8 mouse cellular contexts compared by ENCODE assay signal in the genomic region with DNA sequence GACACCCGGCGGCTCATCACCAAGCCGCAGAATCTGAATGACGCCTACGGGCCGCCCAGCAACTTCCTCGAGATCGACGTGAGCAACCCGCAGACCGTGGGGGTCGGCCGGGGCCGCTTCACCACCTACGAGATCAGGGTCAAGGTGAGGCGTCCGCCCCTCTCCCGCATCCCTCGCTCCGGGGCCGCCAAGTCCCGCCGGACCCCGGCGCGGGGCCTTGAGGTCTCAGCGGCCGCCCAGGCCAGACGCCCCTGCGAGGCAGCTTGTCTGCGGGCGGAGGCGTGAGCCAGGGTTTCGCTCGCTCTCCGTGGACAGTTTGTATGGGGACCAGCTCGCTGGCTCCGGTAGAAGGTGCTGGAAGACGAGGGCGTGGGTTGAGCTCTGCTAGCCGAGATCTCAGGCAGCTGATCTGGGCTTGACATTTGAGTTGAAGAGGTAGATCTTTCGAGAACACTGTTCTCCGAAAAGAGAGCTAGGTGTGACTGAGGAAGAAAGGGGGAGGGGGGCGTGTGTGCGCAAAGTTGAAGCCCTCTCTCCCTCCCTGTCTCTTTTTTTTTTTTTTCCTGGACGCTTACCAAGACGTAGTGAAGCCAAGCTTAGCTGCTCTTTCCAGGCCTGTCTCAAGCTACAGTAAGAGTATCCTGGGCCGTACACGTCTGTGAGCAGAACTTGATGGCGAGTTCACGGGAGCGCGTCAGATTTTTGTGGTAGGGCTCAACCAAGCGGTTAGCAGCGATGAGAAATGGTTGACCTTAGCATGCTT. TPM values are rescaled to one million over a fixed set of nuclear protein-coding genes. Genes with fewer than 3 reads are reported as not detected.
DNase-seq lines count a peak whose midpoint lies in the region; ATAC-seq and TF ChIP-seq lines count a peak whose summit lies in the region.

No protein-coding gene starts in this region.

- intact Hi-C loops in heart, postnatal 14 days (cut with DNase I), result loop anchor here (2.0 to 5.0 kb wide), 2 partner anchors 24 to 45 kb away; a partner anchor contains a TSS

- H3K79me2 ChIP-seq in CH12.LX (replicated peaks; ENCODE audit: control insufficient read depth, extremely low read depth, insufficient read depth, poor library complexity, severe bottlenecking), result peaks cover 35% of the 10 kb centered on the region

- dilution Hi-C loops in CH12.LX (cut with MboI; ENCODE audit: extremely low pct_ligation_motif_present, extremely low pct_unique_long_range_greater_than_20kb, low sequenced_read_pairs), result no loop called here

- peaks cover 0 to 35% of the 10 kb centered on the region in 2 experiments; a peak in 1 of 4 replicates for H3K4me1 ChIP-seq in CH12.LX (ENCODE audit: control insufficient read depth in 1 of 2, insufficient read depth in 2 of 2)
- peaks cover 70% of the 10 kb centered on the region for H3K4me1 ChIP-seq in erythroblast, embryonic 14.5 days (ENCODE audit: control insufficient read depth)
- peaks cover 9% of the 10 kb centered on the region for H3K4me1 ChIP-seq in lung, embryonic 16.5 days (replicated peaks; ENCODE audit: control insufficient read depth, insufficient read depth, low read length)

- H3K4me2 ChIP-seq in CH12.LX (ENCODE audit: insufficient read depth, low read depth, poor library complexity, severe bottlenecking), result peak overlapping the region; percentile 57
- H3K4me2 ChIP-seq in lung, embryonic 16.5 days (ENCODE audit: low read depth, low read length), result peak overlapping the region; percentile 75

- H3K27ac ChIP-seq in CH12.LX (ENCODE audit: insufficient read depth, low read depth), result peak overlapping the region; percentile 86
- H3K27ac ChIP-seq in lung, embryonic 16.5 days (ENCODE audit: low read length), result peak overlapping the region; percentile 99

- TF ChIP-seq RAD21 in CH12.LX (IDR thresholded peaks at IDR 0.05; ENCODE audit: low read depth, low read length), result no peak; the same call in 1 of the 2 replicates

- H3K9me3 ChIP-seq in CH12.LX (replicated peaks; ENCODE audit: low read length), result no peaks in the 10 kb centered on the region
- H3K9me3 ChIP-seq in erythroblast, embryonic 14.5 days (ENCODE audit: control insufficient read depth, low read length), result no peaks in the 10 kb centered on the region
- no peaks in the 10 kb centered on the region for H3K9me3 ChIP-seq in lung, embryonic 16.5 days (ENCODE audit: control insufficient read depth, low read length)

- in situ Hi-C loops in CH12.LX (cut with MboI; ENCODE audit: low pct_ligation_motif_present, low pct_unique_long_range_greater_than_20kb, low sequenced_read_pairs), result no loop called here

- peaks cover 0 to 19% of the 10 kb centered on the region in 2 experiments for H3K36me3 ChIP-seq in CH12.LX (replicated peaks in 1 of 2; ENCODE audit: control insufficient read depth in 1 of 2, insufficient read depth in 1 of 2, low read length in 1 of 2)
- H3K36me3 ChIP-seq in erythroblast, embryonic 14.5 days (ENCODE audit: control insufficient read depth), result peaks cover 34% of the 10 kb centered on the region
- peaks cover 7% of the 10 kb centered on the region for H3K36me3 ChIP-seq in lung, embryonic 16.5 days (ENCODE audit: control insufficient read depth, insufficient read depth, low read length)

- 1% methylated on average over 55 of the region's 55 CpGs for WGBS in lung, embryonic 16.5 days

- peak; percentile 52 for DNase-seq in CH12.LX (ENCODE audit: extremely low read depth)
- peak; percentile 83 for DNase-seq in adrenal gland, adult 2 months
- peak; percentile 67 to 69 for DNase-seq in heart, postnatal 14 days
- DNase-seq in layer of hippocampus, adult 8-10 months (ENCODE audit: low spot score in 2 of 2), result peak; percentile 16 to 49
- peak; percentile 64 for DNase-seq in ovary, postnatal 36 days (ENCODE audit: low spot score)
- DNase-seq in thymus, postnatal 36 days, result no peak

- peak overlapping the region; percentile 90 for H3K9ac ChIP-seq in CH12.LX (ENCODE audit: insufficient read depth, low read depth)
- H3K9ac ChIP-seq in lung, embryonic 16.5 days (ENCODE audit: low read length), result peak overlapping the region; percentile 95

- ATAC-seq in lung, embryonic 16.5 days (ENCODE audit: low read depth), result peak; percentile 47

- H3K27me3 ChIP-seq in CH12.LX (replicated peaks), result no peaks in the 10 kb centered on the region
- no peaks in the 10 kb centered on the region for H3K27me3 ChIP-seq in erythroblast, embryonic 14.5 days (ENCODE audit: control insufficient read depth)
- H3K27me3 ChIP-seq in lung, embryonic 16.5 days (ENCODE audit: control insufficient read depth, insufficient read depth, low read depth, low read length), result no peaks in the 10 kb centered on the region

- TF ChIP-seq POLR2A in CH12.LX (IDR thresholded peaks at IDR 0.05; ENCODE audit: low read depth, low read length), result no peak

- TF ChIP-seq EP300 in CH12.LX (IDR thresholded peaks at IDR 0.05; ENCODE audit: low read length), result no peak

- TF ChIP-seq CTCF in CH12.LX (conservative IDR thresholded peaks at IDR 0.05 in 1 of 2, IDR thresholded peaks at IDR 0.05 in 1 of 2; ENCODE audit: low read depth in 2 of 2, low read length in 2 of 2), result no peak

- H3K4me3 ChIP-seq in CH12.LX (replicated peaks in 1 of 3; ENCODE audit: low read depth in 2 of 3, low read length in 2 of 3, poor library complexity in 1 of 3), result peak overlapping the region; percentile 76 to 91 (median 84)
- peak overlapping the region; percentile 98 for H3K4me3 ChIP-seq in erythroblast, embryonic 14.5 days (replicated peaks)
- peak overlapping the region; percentile 99 for H3K4me3 ChIP-seq in lung, embryonic 16.5 days (ENCODE audit: low read length)

TF ChIP-seq in CH12.LX, 34 proteins besides CTCF, POLR2A, EP300 and RAD21:
- TF ChIP-seq ZMIZ1 (IDR thresholded peaks at IDR 0.05; ENCODE audit: low read depth, low read length) (no peak), IRF4 (IDR thresholded peaks at IDR 0.05; ENCODE audit: low read depth, low read length) (no peak), UBTF (IDR thresholded peaks at IDR 0.05; ENCODE audit: low read depth, low read length) (peak; percentile 66; the same call in 1 of the 2 replicates), MYC (IDR thresholded peaks at IDR 0.05; ENCODE audit: low read depth, low read length) (0 out of 2 replicates have a peak, but pooled peaks have one; percentile 31), MXI1 (IDR thresholded peaks at IDR 0.05; ENCODE audit: low read depth, low read length) (peak; percentile 60; the same call in 1 of the 2 replicates), ZNF384 (IDR thresholded peaks at IDR 0.05; ENCODE audit: low read depth, low read length) (peak; percentile 86), TBP (conservative IDR thresholded peaks at IDR 0.05; ENCODE audit: low read depth, low read length) (0 out of 2 replicates have a peak, but pooled peaks have one; percentile 26), SIN3A (IDR thresholded peaks at IDR 0.05; ENCODE audit: low read length) (0 out of 2 replicates have a peak, but pooled peaks have one; percentile 2), ELF1 (IDR thresholded peaks at IDR 0.05; ENCODE audit: low read depth, low read length) (no peak), HCFC1 (IDR thresholded peaks at IDR 0.05; ENCODE audit: low read depth, low read length) (peak; percentile 26; the same call in 1 of the 2 replicates), GABPA (IDR thresholded peaks at IDR 0.05; ENCODE audit: insufficient replicate concordance, low read depth, low read length) (no peak), CHD2 (IDR thresholded peaks at IDR 0.05; ENCODE audit: low read length) (peak; percentile 41; the same call in 1 of the 2 replicates), PAX5 (IDR thresholded peaks at IDR 0.05; ENCODE audit: low read length) (no peak), ETS1 (conservative IDR thresholded peaks at IDR 0.05; ENCODE audit: low read depth, low read length) (no peak), NRF1 (IDR thresholded peaks at IDR 0.05; ENCODE audit: low read depth, low read length) (no peak), BHLHE40 (IDR thresholded peaks at IDR 0.05; ENCODE audit: low read depth, low read length) (peak; percentile 13; the same call in 1 of the 2 replicates), MAFK (IDR thresholded peaks at IDR 0.05; ENCODE audit: insufficient replicate concordance, low read length) (no peak), MAX (IDR thresholded peaks at IDR 0.05; ENCODE audit: low read length) (peak; percentile 44; the same call in 1 of the 2 replicates), MAZ (IDR thresholded peaks at IDR 0.05; ENCODE audit: low read depth, low read length) (no peak), KAT2A (IDR thresholded peaks at IDR 0.05; ENCODE audit: insufficient replicate concordance, low read length) (0 out of 2 replicates have a peak, but pooled peaks have one; percentile 36), JUND (conservative IDR thresholded peaks at IDR 0.05; ENCODE audit: low read depth, low read length) (no peak), JUN (IDR thresholded peaks at IDR 0.05; ENCODE audit: insufficient read depth, low read depth, low read length) (no peak)
TF ChIP-seq in CH12.LX: peak in this region for 11.

RNA-seq across cellular contexts. Expression of a gene that starts 0.7 kb away (rescaled TPM):
- 65.5 and 67.2 TPM in 2 replicates for total RNA-seq in CH12.LX (2012; rRNA removed)
- total RNA-seq in CH12.LX (2014; rRNA removed), result 103 and 115 TPM in 2 replicates
- 165 and 187 TPM in 2 replicates for polyA plus RNA-seq in CH12.LX (2012; ENCODE audit: insufficient read length, low read depth)
- 100 to 1,000 TPM; 243 to 299 TPM for total RNA-seq in adrenal gland, adult 2 months (2021)
- polyA plus RNA-seq in adrenal gland, adult 2 months (2012; rRNA removed), result 138 and 180 TPM in 2 replicates
- polyA plus RNA-seq in erythroblast, embryonic 14.5 days (2012), result 66.4 and 71.6 TPM in 2 replicates
- total RNA-seq in heart, postnatal 14 days (2021), result 100 to 1,000 TPM; 169 to 184 TPM
- 100 to 1,000 TPM; 176 to 202 (median 187) TPM for total RNA-seq in layer of hippocampus, adult 8-10 months (2022)
- 394 and 405 TPM in 2 replicates for polyA plus RNA-seq in lung, embryonic 16.5 days (2015; fragmentation: Nextera tagmentation; extraction: Ambion mirVana)

RNA-seq across cellular contexts. Expression of a gene that starts 24.2 kb away (rescaled TPM):
- 4.6 and 6.9 TPM in 2 replicates for total RNA-seq in CH12.LX (2012; rRNA removed)
- 3.5 and 4.5 TPM in 2 replicates for total RNA-seq in CH12.LX (2014; rRNA removed)
- 3.1 TPM in 2 replicates for polyA plus RNA-seq in CH12.LX (2012; ENCODE audit: insufficient read length, low read depth)
- total RNA-seq in adrenal gland, adult 2 months (2021), result 10 to 100 TPM; 20.8 to 23.6 TPM
- polyA plus RNA-seq in adrenal gland, adult 2 months (2012; rRNA removed), result 9.3 and 9.5 TPM in 2 replicates
- polyA plus RNA-seq in erythroblast, embryonic 14.5 days (2012), result 0.21 and 0.34 TPM in 2 replicates
- total RNA-seq in heart, postnatal 14 days (2021), result 10 to 100 TPM; 31.8 to 31.9 TPM
- total RNA-seq in layer of hippocampus, adult 8-10 months (2022), result 10 to 100 TPM; 11.1 to 15.8 (median 13.9) TPM
- polyA plus RNA-seq in lung, embryonic 16.5 days (2015; fragmentation: Nextera tagmentation; extraction: Ambion mirVana), result 9.6 and 12.3 TPM in 2 replicates

Comparison
In these comparisons a context has a peak if more than half of its experiments do, and no peak if none do; other contexts are left out.
1. DNase-seq: peak in CH12.LX (single experiment), adrenal gland, adult 2 months (single experiment), heart, postnatal 14 days (2 of 2), layer of hippocampus, adult 8-10 months (2 of 2) and ovary, postnatal 36 days (single experiment); none in thymus, postnatal 36 days (0 of 2).
2. Peak in every context shown above with its lines, with median percentiles within 50 percentile points of each other: H3K4me3 ChIP-seq.